Mouse (Mus musculus): ENCODE measurements around the gene Gm42517.

The Gm42517 gene

GRCm38 (mm10) chr5:108367871-108368332 lies at the start of gene Gm42517:
TSS of gene Gm42517 (minus strand) at chr5:108367922.
- no peak for DNase-seq (ENCODE audit: low spot score)

- DNase-seq (ENCODE audit: low spot score): no peak
These were observed 47.0 kb upstream of the Gm42517 start for GRCm38 (mm10) chr5:108414711-108415110.

GRCm38 (mm10) chr5:108406977-108407376 lies 39.3 kb upstream of the Gm42517 start:
- no peak for DNase-seq (ENCODE audit: low spot score)

- no peak for DNase-seq (ENCODE audit: low spot score)
These were observed 37.7 kb upstream of the Gm42517 start for GRCm38 (mm10) chr5:108405460-108405859.

GRCm38 (mm10) chr5:108403453-108403852 lies 35.7 kb upstream of the Gm42517 start:
- DNase-seq (ENCODE audit: low spot score): no peak

GRCm38 (mm10) chr5:108389744-108390143 lies 22.0 kb upstream of the Gm42517 start:
- DNase-seq (ENCODE audit: low spot score): no peak

GRCm38 (mm10) chr5:108388201-108388600 lies 20.5 kb upstream of the Gm42517 start, which contains the start of gene Pde6b:
TSS of gene Pde6b (plus strand) at chr5:108388391.
- no peak for DNase-seq (ENCODE audit: low spot score)

- no peak for DNase-seq (ENCODE audit: low spot score)
These were observed 18.7 kb upstream of the Gm42517 start for GRCm38 (mm10) chr5:108386449-108386848.

- no peak for DNase-seq (ENCODE audit: low spot score)
These were observed 17.9 kb upstream of the Gm42517 start for GRCm38 (mm10) chr5:108385632-108386031.

- no peak for DNase-seq (ENCODE audit: low spot score)
These were observed 10.6 kb upstream of the Gm42517 start for GRCm38 (mm10) chr5:108378346-108378745.

- DNase-seq (ENCODE audit: low spot score): no peak
These were observed 8.3 kb upstream of the Gm42517 start for GRCm38 (mm10) chr5:108376059-108376458.

GRCm38 (mm10) chr5:108374079-108374478 lies 6.4 kb upstream of the Gm42517 start:
- no peak for DNase-seq (ENCODE audit: low spot score)

GRCm38 (mm10) chr5:108369964-108370363 lies 2.2 kb upstream of the Gm42517 start:
- no peak for DNase-seq (ENCODE audit: low spot score)

- peak; percentile 27 for DNase-seq (ENCODE audit: low spot score)
These were observed 1.3 kb upstream of the Gm42517 start for GRCm38 (mm10) chr5:108368851-108369621.

- DNase-seq (ENCODE audit: low spot score): no peak
These were observed 724 bp upstream of the Gm42517 start for GRCm38 (mm10) chr5:108368446-108368845.

GRCm38 (mm10) chr5:108366984-108367841 lies 509 bp downstream of the Gm42517 start:
- DNase-seq (ENCODE audit: low spot score): peak; percentile 45

GRCm38 (mm10) chr5:108366328-108366983 lies 1.3 kb downstream of the Gm42517 start:
- peak; percentile 4 for DNase-seq (ENCODE audit: low spot score)

- DNase-seq (ENCODE audit: low spot score): no peak
These were observed 5.4 kb downstream of the Gm42517 start for GRCm38 (mm10) chr5:108362330-108362729.

GRCm38 (mm10) chr5:108360211-108360610 lies 7.5 kb downstream of the Gm42517 start:
- DNase-seq (ENCODE audit: low spot score): no peak

GRCm38 (mm10) chr5:108359491-108359890 lies 8.2 kb downstream of the Gm42517 start:
- no peak for DNase-seq (ENCODE audit: low spot score)

- no peak for DNase-seq (ENCODE audit: low spot score)
These were observed 9.9 kb downstream of the Gm42517 start for GRCm38 (mm10) chr5:108357862-108358261.

GRCm38 (mm10) chr5:108354056-108354455 lies 13.7 kb downstream of the Gm42517 start:
- DNase-seq (ENCODE audit: low spot score): no peak

Data from urinary bladder, postnatal 25 days (tissue).